Mouse (Mus musculus) G1E (cell line): ENCODE measurements around the gene Ggcx.

Source experiments
- CTCF ChIP-seq: IDR thresholded peaks from 2 replicates; pipeline ENCODE4 v1.5.1; 2012; ENCODE audit warnings: low read depth, low read length, inconsistent platforms, mixed read lengths
- GATA1 ChIP-seq: IDR thresholded peaks from 2 replicates; pipeline ENCODE4 v1.6.1; 2012; ENCODE audit warnings: borderline replicate concordance, low read length, inconsistent platforms, mixed read lengths
- POLR2AphosphoS5 ChIP-seq: IDR thresholded peaks from 2 replicates; pipeline ENCODE4 v1.6.1; 2012; ENCODE audit warnings: low read depth, low read length, inconsistent platforms; ENCODE audit not compliant: insufficient replicate concordance
- TAL1 ChIP-seq: conservative IDR thresholded peaks from 2 replicates; pipeline ENCODE4 v1.6.1; 2012; ENCODE audit warnings: low read depth, low read length, inconsistent platforms, mixed read lengths

GRCm38 (mm10) chr6:72407119-72407518, 7.0 kb upstream of the Ggcx start:
- TF ChIP-seq CTCF (peak; percentile 96), TAL1 (no peak), POLR2AphosphoS5 (no peak), GATA1 (no peak)
